Mouse (Mus musculus) embryonic facial prominence, embryonic 12.5 days (tissue): Measurements from ENCODE around the gene Popdc2. TPM values are rescaled to one million over a fixed set of nuclear protein-coding genes. Genes with fewer than 3 reads are reported as not detected.

Experiments used
- ATAC-seq: fragments of 200-750 bp; cut with Nextera tagmentation; 2 replicates; pipeline ENCODE4 v1.8.0; 2017; ENCODE audit not compliant: insufficient number of reproducible peaks, insufficient read depth, low FRiP score, low TSS enrichment
- H3K27ac ChIP-seq: fragments of 300-500 bp; sonication (generic); 2 replicates; pipeline ENCODE4 v1.5.1; 2016; ENCODE audit warnings: mild to moderate bottlenecking
- H3K27me3 ChIP-seq: fragments of 300-500 bp; sonication (generic); 2 replicates; pipeline ENCODE4 v1.6.1; 2016; ENCODE audit warnings: mild to moderate bottlenecking, moderate library complexity
- H3K36me3 ChIP-seq: fragments of 300-500 bp; sonication (generic); 2 replicates; pipeline ENCODE4 v1.6.1; 2016; ENCODE audit warnings: mild to moderate bottlenecking
- H3K4me1 ChIP-seq: fragments of 300-500 bp; sonication (generic); 2 replicates; pipeline ENCODE4 v1.6.1; 2016
- H3K4me2 ChIP-seq: fragments of 300-500 bp; sonication (generic); replicated peaks from 2 replicates; pipeline ENCODE4 v1.6.1; 2016; ENCODE audit warnings: mild to moderate bottlenecking, moderate library complexity
- H3K4me3 ChIP-seq: fragments of 300-500 bp; sonication (generic); 2 replicates; pipeline ENCODE4 v1.5.1; 2016; ENCODE audit warnings: mild to moderate bottlenecking
- H3K9ac ChIP-seq: fragments of 300-500 bp; sonication (generic); 2 replicates; pipeline ENCODE4 v1.6.1; 2016; ENCODE audit warnings: mild to moderate bottlenecking, moderate library complexity
- H3K9me3 ChIP-seq: fragments of 300-500 bp; sonication (generic); 2 replicates; pipeline ENCODE4 v1.6.1; 2016; ENCODE audit warnings: mild to moderate bottlenecking, moderate library complexity
- WGBS: fragments of 180-500 bp; shearing (Covaris S2); methylation state at CpG from one replicate; pipeline ENCODE4 v1.1.7; 2016; 5-methylcytosine and 5-hydroxymethylcytosine counted together
- polyA plus RNA-seq: library from polyadenylated mRNA; unstranded; fragments of >200 nt; fragmentation: Nextera tagmentation; extraction: Ambion mirVana; gene quantifications from 2 replicates; pipeline ENCODE4 v1.2.1, GENCODE M21; 2016

Popdc2 gene
- polyA plus RNA-seq, 1 experiment from 2014 or later: 1.4 TPM

DNA sequence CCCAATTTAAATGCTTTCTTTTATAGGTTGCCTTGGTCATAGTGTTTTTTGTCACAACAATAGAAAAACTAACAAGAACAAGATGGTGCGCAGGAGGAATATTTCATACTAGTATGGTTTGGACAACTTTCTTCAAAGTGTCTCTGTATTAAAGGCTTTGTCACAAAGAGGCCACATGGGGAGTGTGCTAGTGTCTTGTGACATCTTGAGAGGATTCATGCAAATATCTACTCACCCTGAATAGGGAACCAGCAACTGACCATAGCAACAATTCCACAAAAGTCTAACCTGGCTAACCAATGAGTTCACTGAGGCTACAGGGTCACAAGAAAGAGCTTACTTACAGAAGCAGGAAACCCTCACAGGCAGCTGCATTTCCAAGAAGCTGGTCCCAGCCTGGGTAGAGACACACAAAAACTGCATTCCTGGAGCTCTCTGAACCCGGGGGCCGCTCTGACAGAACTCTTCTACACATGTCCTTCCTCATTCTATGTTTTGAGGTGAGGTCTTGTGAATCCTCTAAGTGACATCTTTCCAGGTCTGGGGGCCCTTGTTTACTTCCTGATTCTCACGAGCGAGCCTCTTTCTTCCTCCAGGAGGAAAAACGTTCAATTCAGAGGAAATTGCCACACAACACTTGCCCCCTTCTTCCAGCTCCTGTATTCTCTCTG, 33.2 kb downstream of the Popdc2 start:
- no peaks in the 10 kb centered on the region for H3K27me3 ChIP-seq
- no peak overlapping the region for H3K4me3 ChIP-seq
- H3K4me1 ChIP-seq: peaks cover 16% of the 10 kb centered on the region
- ATAC-seq: no peak
- no peak overlapping the region for H3K9ac ChIP-seq
- no peaks in the 10 kb centered on the region for H3K9me3 ChIP-seq
- H3K27ac ChIP-seq: no peak overlapping the region
- 66% methylated on average over 6 of the region's 6 CpGs for WGBS
- H3K4me2 ChIP-seq: no peak overlapping the region
- no peaks in the 10 kb centered on the region for H3K36me3 ChIP-seq

DNA sequence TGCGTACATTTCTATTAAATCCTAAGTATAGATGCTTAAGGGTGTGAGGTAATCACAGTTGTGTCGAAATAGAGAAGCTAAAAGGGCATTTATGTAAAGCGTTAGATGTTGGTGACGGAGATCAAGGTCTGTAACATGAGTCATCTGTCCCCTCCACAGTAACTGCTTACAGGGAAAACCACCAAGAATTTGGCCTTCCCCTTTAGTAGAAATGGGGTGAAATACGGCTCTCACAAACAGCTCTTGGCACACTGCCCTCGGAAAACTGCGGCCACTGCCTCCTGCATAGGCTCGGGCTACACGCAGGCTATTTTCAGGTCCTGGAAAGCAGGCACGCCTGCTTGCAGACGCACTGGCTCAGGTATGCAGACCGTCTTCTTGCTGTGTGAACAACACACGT, 34.1 kb downstream of the Popdc2 start:
- H3K4me2 ChIP-seq: no peak overlapping the region
- H3K27me3 ChIP-seq: no peaks in the 10 kb centered on the region
- no peak overlapping the region for H3K27ac ChIP-seq
- WGBS: 47% methylated on average over 13 of the region's 13 CpGs
- no peak overlapping the region for H3K4me3 ChIP-seq
- no peak for ATAC-seq
- H3K36me3 ChIP-seq: no peaks in the 10 kb centered on the region
- H3K9me3 ChIP-seq: no peaks in the 10 kb centered on the region
- no peak overlapping the region for H3K9ac ChIP-seq
- peaks cover 18% of the 10 kb centered on the region for H3K4me1 ChIP-seq

DNA sequence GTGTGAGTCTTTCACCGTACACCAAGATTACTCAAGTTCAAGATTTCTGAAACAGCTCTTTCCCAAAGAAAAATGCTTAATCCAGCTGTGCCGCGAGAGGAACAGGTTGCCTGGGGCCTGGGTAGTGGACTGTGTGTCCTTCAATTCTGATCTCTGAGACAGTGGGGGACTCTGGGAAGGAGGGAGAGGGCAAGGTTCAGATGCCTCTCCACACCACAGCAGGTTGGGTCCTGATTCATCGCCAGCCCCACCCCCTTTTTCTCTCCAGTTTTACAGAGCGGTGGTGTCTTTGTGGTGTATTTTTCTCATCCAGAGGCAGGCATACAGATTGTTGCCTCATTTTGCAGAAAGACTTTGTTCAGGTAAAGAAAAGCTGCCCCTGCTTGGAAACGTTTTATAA, 36.3 kb downstream of the Popdc2 start:
- Histone ChIP-seq H3K4me2 (no peak overlapping the region), H3K27ac (no peak overlapping the region), H3K27me3 (no peaks in the 10 kb centered on the region), H3K9ac (no peak overlapping the region), H3K9me3 (no peaks in the 10 kb centered on the region), H3K4me3 (no peak overlapping the region), H3K4me1 (peaks cover 18% of the 10 kb centered on the region), H3K36me3 (no peaks in the 10 kb centered on the region)
- ATAC-seq: no peak
- WGBS: 88% methylated on average over 6 of the region's 6 CpGs

DNA sequence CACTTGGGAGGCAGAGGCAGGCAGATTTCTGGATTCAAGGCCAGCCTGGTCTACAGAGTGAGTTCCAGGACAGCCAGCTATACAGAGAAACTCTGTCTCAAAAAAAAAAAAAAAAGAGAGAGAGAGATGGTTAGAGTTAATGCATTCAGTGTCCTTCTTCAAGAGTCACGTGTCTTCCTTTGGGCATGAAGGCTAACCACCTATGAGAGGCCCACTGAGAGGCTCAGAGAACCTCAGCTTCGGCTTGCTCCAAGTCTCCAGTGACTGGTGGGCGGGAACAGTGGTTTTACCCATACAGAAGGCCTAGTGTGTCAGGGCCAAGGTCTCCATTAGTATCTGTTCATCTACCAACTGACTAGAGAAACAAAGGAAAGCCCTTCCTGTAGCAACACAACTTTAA, 37.1 kb downstream of the Popdc2 start:
- no peaks in the 10 kb centered on the region for H3K36me3 ChIP-seq
- H3K9me3 ChIP-seq: no peaks in the 10 kb centered on the region
- peak overlapping the region; percentile 75 for H3K27ac ChIP-seq
- H3K9ac ChIP-seq: no peak overlapping the region
- 51% methylated on average over 3 of the region's 3 CpGs for WGBS
- H3K4me2 ChIP-seq: peak overlapping the region; percentile 49; the same call in 1 of the 2 replicates
- no peak for ATAC-seq
- peaks cover 18% of the 10 kb centered on the region for H3K4me1 ChIP-seq
- no peak overlapping the region for H3K4me3 ChIP-seq
- no peaks in the 10 kb centered on the region for H3K27me3 ChIP-seq

DNA sequence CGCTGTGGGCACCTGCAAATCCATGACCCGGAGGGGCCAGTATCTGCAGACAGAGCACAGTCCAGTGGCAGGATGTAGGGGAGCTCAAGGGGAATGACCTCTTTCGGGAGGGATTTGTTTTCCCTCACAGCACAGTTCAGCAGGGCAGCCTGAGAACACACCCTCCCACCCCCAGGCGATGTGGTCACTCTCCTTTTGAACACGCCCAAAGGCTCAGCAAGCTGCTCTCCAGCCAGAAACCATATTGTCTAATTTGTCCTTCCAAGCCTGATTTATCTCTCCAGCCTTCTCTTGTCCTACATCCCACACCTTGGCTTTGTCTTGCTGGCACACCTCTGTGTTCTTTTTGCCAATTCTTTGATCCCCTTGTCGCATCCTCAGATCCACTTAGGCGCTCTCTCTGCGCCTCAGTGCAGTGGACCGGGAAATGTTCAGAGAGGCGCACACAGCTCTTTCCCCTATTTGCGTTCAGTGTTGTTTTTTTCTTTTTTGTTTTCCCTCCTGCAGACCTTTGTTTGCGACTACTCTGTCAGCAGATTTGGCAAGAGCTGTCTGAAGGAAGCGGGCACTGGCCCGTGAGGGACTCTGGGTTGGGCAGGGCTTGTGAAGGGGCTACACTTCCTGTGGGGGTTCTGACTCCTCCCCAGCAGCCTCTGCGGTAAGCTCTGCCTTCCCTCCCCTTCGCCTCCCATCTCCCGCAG, 37.7 kb downstream of the Popdc2 start:
- Histone ChIP-seq H3K27ac (peak overlapping the region; percentile 75), H3K9me3 (no peaks in the 10 kb centered on the region), H3K9ac (peak overlapping the region; percentile 44; the same call in 1 of the 2 replicates), H3K4me3 (peak overlapping the region; percentile 25), H3K4me2 (peak overlapping the region; percentile 49), H3K36me3 (no peaks in the 10 kb centered on the region), H3K4me1 (peaks cover 18% of the 10 kb centered on the region), H3K27me3 (no peaks in the 10 kb centered on the region)
- WGBS: 11% methylated on average over 17 of the region's 17 CpGs
- peak; percentile 85 for ATAC-seq

DNA sequence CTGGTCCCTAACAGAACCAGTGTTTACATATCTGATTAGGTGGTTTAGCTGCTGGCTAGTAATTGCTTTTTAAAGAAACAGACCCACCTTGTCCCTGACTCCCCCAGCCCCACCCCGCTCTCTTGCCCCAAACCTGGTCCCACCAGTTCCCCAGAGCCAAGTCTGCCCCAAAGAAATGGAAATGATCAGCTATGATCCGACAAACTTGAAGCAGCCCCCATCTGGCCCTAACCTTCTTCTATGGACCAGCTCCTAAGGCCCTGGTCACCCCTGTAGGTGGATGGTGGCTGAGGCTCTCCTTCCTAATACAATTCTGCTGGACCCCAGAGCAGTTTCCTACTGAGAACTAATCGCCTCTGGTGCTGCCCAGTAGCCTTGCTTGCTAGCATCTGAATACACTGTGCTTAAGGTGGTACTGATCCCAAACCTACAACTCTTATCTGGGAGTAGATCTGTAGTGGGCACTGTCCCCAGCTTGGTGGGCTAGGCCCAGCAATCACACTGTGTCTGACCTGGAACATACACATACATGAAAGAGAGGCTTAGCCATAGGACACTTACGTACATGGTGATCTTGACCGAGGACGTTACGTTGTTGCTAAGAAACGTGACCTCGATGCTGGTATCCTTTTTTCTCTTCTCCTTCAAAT, 38.4 kb downstream of the Popdc2 start:
- H3K4me3 ChIP-seq: no peak overlapping the region; the same call in 1 of the 2 replicates
- ATAC-seq: no peak

DNA sequence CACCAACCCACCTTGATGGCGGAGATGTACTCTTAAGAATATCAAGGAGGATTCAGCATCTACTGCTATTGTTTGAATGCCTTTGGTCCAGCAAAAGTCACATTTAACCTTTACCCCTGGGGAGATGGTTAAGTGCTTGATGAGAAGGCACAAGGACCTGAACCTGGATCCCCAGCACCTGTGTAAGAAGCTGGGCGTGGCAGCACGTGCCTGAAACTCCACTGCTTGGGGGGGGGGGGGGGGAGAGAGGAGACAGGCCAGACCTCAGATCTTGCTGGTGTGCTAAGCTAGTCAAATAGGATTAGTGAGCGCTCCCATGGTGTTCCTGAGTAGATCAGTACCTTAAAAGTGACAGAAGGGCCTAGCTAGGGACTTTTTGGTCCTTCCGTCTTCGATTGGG, 39.5 kb downstream of the Popdc2 start:
- Histone ChIP-seq H3K27me3 (no peaks in the 10 kb centered on the region), H3K9ac (no peak overlapping the region), H3K4me2 (no peak overlapping the region), H3K4me3 (no peak overlapping the region), H3K4me1 (peaks cover 15% of the 10 kb centered on the region), H3K36me3 (no peaks in the 10 kb centered on the region), H3K27ac (no peak overlapping the region), H3K9me3 (no peaks in the 10 kb centered on the region)
- no peak for ATAC-seq
- WGBS: 82% methylated on average over 6 of the region's 6 CpGs

More for the DNA sequence above, 38.4 kb downstream of the Popdc2 start:
- Histone ChIP-seq H3K4me2 (peak overlapping the region; percentile 49), H3K27ac (0 out of 2 replicates have a peak overlapping the region, but pooled peaks have one; percentile 75), H3K27me3 (no peaks in the 10 kb centered on the region), H3K36me3 (no peaks in the 10 kb centered on the region), H3K9ac (peak overlapping the region; percentile 44; the same call in 1 of the 2 replicates), H3K4me1 (peaks cover 18% of the 10 kb centered on the region), H3K9me3 (no peaks in the 10 kb centered on the region)
- 73% methylated on average over 9 of the region's 9 CpGs for WGBS

DNA sequence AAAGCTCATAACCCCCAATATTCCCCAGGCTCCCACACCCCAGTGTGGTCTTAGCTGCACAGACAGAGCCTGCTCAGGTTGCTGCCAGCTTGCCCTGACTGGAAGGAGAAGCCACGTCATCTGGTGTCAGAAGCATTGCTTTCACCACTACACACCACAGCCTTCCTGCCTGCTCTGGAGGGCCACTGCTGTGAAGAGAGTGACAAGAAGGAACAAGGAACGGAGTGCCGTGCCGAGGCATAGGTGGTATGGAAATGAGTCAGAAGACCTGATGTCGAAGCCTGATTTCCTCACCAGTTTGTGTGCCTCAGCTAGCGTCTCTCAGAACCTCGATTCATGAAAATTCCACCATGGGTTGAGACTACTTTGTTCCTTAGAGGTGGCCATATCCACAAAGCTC, 41.6 kb downstream of the Popdc2 start:
- H3K9ac ChIP-seq: no peak overlapping the region
- H3K9me3 ChIP-seq: no peaks in the 10 kb centered on the region
- no peak overlapping the region for H3K27ac ChIP-seq
- peaks cover 14% of the 10 kb centered on the region for H3K4me1 ChIP-seq
- H3K4me2 ChIP-seq: no peak overlapping the region
- no peaks in the 10 kb centered on the region for H3K36me3 ChIP-seq
- no peak for ATAC-seq
- WGBS: 88% methylated on average over 7 of the region's 7 CpGs
- no peak overlapping the region for H3K4me3 ChIP-seq
- H3K27me3 ChIP-seq: no peaks in the 10 kb centered on the region

DNA sequence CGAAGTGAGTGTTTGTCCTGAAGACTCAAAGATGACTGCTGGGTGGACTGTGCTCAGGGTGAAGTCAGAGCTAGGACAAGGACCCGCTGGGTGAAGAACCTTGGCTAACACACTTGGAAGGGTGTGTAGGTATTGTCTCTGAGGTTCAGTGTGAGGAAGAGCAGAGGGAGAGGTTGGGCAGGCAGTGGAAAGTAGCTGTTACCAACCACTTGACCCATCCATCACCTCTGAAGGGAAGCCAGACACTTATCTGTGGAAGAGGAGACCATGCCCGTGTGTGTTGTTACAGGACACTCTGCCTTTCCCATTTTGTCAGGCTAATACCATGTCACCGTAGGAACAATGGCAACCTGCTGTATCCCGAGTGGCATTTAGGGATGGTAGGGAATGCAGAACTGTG, 44.3 kb downstream of the Popdc2 start:
- no peaks in the 10 kb centered on the region for H3K36me3 ChIP-seq
- 80% methylated on average over 5 of the region's 5 CpGs for WGBS
- H3K27me3 ChIP-seq: no peaks in the 10 kb centered on the region
- no peaks in the 10 kb centered on the region for H3K9me3 ChIP-seq
- H3K4me1 ChIP-seq: no peaks in the 10 kb centered on the region
- H3K4me2 ChIP-seq: no peak overlapping the region
- H3K9ac ChIP-seq: no peak overlapping the region
- no peak overlapping the region for H3K27ac ChIP-seq
- ATAC-seq: no peak
- H3K4me3 ChIP-seq: no peak overlapping the region

DNA sequence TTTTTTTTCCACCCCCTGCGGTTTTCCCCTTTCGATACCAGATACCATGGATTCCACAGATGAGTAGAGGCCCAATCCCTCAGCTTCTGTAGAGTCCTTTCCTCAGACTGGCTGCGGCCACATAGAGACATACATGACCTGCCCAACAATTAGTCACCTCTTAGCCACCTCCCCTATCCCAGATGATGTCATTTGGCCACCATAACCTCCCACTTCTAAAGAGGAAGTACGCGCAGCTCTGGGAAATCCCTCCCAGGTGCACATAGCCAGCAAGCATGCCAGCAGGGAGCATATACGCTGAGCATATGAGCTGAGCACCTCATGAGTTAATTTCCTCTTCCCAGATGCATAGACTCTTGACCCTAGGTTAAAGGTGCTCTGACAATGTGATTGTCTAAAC, 44.7 kb downstream of the Popdc2 start:
- no peaks in the 10 kb centered on the region for H3K27me3 ChIP-seq
- H3K4me2 ChIP-seq: no peak overlapping the region
- H3K9ac ChIP-seq: no peak overlapping the region
- H3K27ac ChIP-seq: no peak overlapping the region
- no peaks in the 10 kb centered on the region for H3K9me3 ChIP-seq
- 83% methylated on average over 6 of the region's 6 CpGs for WGBS
- ATAC-seq: no peak
- no peaks in the 10 kb centered on the region for H3K4me1 ChIP-seq
- H3K36me3 ChIP-seq: no peaks in the 10 kb centered on the region
- H3K4me3 ChIP-seq: no peak overlapping the region

DNA sequence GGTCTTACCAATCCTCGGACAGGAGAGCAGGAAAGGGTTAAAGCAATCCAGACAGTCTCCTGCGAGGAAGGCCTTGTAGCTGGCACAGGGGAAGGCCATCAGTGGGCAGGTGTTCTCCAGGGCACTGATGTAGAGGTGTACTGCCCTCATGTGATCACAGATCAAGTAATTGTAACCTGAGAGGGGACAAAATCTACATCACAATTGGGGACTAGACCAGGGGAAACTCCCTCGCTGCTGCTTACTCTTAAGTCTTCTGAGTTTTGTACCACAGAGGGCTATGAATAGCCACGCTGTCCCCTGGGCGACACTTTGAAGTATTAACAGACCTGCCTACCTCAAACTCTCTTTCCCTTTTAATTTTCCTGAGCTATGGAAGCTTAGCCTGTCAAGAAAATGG, 45.6 kb downstream of the Popdc2 start:
- Histone ChIP-seq H3K4me3 (no peak overlapping the region), H3K27ac (no peak overlapping the region), H3K9me3 (no peaks in the 10 kb centered on the region), H3K27me3 (no peaks in the 10 kb centered on the region), H3K36me3 (no peaks in the 10 kb centered on the region), H3K4me2 (no peak overlapping the region), H3K9ac (no peak overlapping the region), H3K4me1 (no peaks in the 10 kb centered on the region)
- no peak for ATAC-seq
- WGBS: 35% methylated on average over 5 of the region's 5 CpGs

DNA sequence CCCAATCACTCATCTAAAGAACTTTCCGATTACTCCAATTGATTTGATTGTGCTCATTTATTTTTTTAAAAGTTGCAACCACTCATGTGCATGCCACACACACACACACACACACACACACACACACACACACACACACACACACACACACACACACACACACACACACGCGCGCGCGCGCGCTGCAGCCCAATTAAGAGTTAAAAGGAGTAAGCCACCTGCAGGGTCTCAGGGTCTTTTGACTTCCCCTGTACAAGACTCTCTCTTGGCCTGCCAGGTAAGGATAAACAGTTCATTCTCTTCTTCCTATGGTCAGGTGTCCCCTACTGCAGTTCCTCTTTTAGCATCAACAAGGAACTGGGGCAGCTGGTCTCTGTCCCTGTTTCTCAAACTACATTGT, 46.4 kb downstream of the Popdc2 start:
- 98% methylated on average over 6 of the region's 8 CpGs for WGBS
- no peak overlapping the region for H3K9ac ChIP-seq

More for the DNA sequence above, 46.4 kb downstream of the Popdc2 start:
- H3K4me2 ChIP-seq: no peak overlapping the region
- no peak overlapping the region for H3K4me3 ChIP-seq
- no peaks in the 10 kb centered on the region for H3K9me3 ChIP-seq
- ATAC-seq: no peak
- no peaks in the 10 kb centered on the region for H3K27me3 ChIP-seq
- no peaks in the 10 kb centered on the region for H3K4me1 ChIP-seq
- H3K27ac ChIP-seq: no peak overlapping the region
- no peaks in the 10 kb centered on the region for H3K36me3 ChIP-seq
